Mouse (Mus musculus) kidney, postnatal 0 days (tissue): Measurements from ENCODE around the gene Il31ra. TPM values are rescaled to one million over a fixed set of nuclear protein-coding genes. Genes with fewer than 3 reads are reported as not detected.

Source experiments
- ATAC-seq: fragments of 200-750 bp; cut with Nextera tagmentation; replicated peaks from 2 replicates; pipeline ENCODE4 v1.8.0; 2017; ENCODE audit warnings: low read depth, moderate number of reproducible peaks, moderate TSS enrichment, moderate library complexity; ENCODE audit not compliant: low FRiP score
- DNase-seq: peaks from one replicate; pipeline ENCODE4 v3.0.0-alpha.2; 2016; ENCODE audit warnings: low spot score
- H3K27ac ChIP-seq: fragments of 300-500 bp; sonication (generic); 2 replicates; pipeline ENCODE4 v1.5.1; 2014; ENCODE audit warnings: mild to moderate bottlenecking
- H3K27me3 ChIP-seq: fragments of 300-500 bp; sonication (generic); 2 replicates; pipeline ENCODE4 v1.6.1; 2014; ENCODE audit warnings: low read length, mixed read lengths; ENCODE audit not compliant: insufficient read depth
- H3K36me3 ChIP-seq: fragments of 300-500 bp; sonication (generic); 2 replicates; pipeline ENCODE4 v1.6.1; 2014; ENCODE audit warnings: low read length, mixed read lengths; ENCODE audit not compliant: insufficient read depth
- H3K4me1 ChIP-seq: fragments of 300-500 bp; sonication (generic); replicated peaks from 2 replicates; pipeline ENCODE4 v1.6.1; 2014; ENCODE audit warnings: antibody characterized with exemption, low read length, mixed read lengths; ENCODE audit not compliant: insufficient read depth
- H3K4me2 ChIP-seq: fragments of 300-500 bp; sonication (generic); 2 replicates; pipeline ENCODE4 v1.6.1; 2014; ENCODE audit warnings: mild to moderate bottlenecking, low read length, moderate library complexity, mixed read lengths
- H3K4me3 ChIP-seq: fragments of 300-500 bp; sonication (generic); replicated peaks from 2 replicates; pipeline ENCODE4 v1.5.1; 2014; ENCODE audit warnings: low read depth, low read length
- H3K9ac ChIP-seq: fragments of 300-500 bp; sonication (generic); 2 replicates; pipeline ENCODE4 v1.6.1; 2014; ENCODE audit warnings: low read depth, low read length
- H3K9me3 ChIP-seq: fragments of 300-500 bp; sonication (generic); replicated peaks from 2 replicates; pipeline ENCODE4 v1.6.1; 2016; ENCODE audit warnings: low read length, inconsistent platforms, mixed read lengths
- CTCF ChIP-seq: IDR thresholded peaks from 2 replicates; pipeline ENCODE4 v1.5.1; 2016; ENCODE audit warnings: antibody characterized with exemption, low read depth, mild to moderate bottlenecking, moderate library complexity
- WGBS: fragments of 180-500 bp; shearing (Covaris S2); extraction: QIAGEN DNeasy Blood & Tissue Kit; methylation state at CpG from one replicate; pipeline ENCODE4 v1.1.7; 2014; 5-methylcytosine and 5-hydroxymethylcytosine counted together
- polyA plus RNA-seq: library from polyadenylated mRNA; unstranded; fragments of >200 nt; fragmentation: Nextera tagmentation; extraction: Ambion mirVana; gene quantifications from 2 replicates; pipeline ENCODE4 v1.2.1, GENCODE M21; 2015

The Il31ra gene
- polyA plus RNA-seq, 1 experiment from 2014 or later = 0.53 TPM

DNA sequence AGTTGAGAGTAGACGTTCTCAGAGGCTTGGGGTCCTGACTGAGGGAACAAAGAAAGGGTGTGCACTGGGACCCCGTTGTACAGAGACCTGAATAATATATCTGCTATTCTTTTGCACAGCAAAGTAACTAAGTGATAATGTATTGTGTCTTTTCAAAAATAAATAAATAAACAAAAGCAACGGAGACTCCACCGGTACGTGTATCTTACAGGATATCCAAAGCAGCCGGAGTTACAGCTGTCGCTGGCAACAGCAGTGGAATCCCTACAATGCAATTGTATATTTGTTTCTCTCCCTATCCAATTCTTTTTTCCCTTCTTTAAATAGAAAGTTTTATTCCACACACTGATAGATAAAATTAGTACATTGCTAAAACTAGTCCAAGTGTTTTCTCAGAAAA lies 115.1 kb downstream of the Il31ra start:
- H3K4me1 ChIP-seq = no peaks in the 10 kb centered on the region
- ATAC-seq (no peak), DNase-seq (no peak)
- no peak overlapping the region for H3K27ac ChIP-seq
- no peaks in the 10 kb centered on the region for H3K27me3 ChIP-seq
- no peaks in the 10 kb centered on the region for H3K9me3 ChIP-seq
- no peak for TF ChIP-seq CTCF
- 76% methylated on average over 7 of the region's 7 CpGs for WGBS
- no peak overlapping the region for H3K4me2 ChIP-seq
- H3K4me3 ChIP-seq = no peak overlapping the region
- no peak overlapping the region for H3K9ac ChIP-seq
- peaks cover 34% of the 10 kb centered on the region for H3K36me3 ChIP-seq

DNA sequence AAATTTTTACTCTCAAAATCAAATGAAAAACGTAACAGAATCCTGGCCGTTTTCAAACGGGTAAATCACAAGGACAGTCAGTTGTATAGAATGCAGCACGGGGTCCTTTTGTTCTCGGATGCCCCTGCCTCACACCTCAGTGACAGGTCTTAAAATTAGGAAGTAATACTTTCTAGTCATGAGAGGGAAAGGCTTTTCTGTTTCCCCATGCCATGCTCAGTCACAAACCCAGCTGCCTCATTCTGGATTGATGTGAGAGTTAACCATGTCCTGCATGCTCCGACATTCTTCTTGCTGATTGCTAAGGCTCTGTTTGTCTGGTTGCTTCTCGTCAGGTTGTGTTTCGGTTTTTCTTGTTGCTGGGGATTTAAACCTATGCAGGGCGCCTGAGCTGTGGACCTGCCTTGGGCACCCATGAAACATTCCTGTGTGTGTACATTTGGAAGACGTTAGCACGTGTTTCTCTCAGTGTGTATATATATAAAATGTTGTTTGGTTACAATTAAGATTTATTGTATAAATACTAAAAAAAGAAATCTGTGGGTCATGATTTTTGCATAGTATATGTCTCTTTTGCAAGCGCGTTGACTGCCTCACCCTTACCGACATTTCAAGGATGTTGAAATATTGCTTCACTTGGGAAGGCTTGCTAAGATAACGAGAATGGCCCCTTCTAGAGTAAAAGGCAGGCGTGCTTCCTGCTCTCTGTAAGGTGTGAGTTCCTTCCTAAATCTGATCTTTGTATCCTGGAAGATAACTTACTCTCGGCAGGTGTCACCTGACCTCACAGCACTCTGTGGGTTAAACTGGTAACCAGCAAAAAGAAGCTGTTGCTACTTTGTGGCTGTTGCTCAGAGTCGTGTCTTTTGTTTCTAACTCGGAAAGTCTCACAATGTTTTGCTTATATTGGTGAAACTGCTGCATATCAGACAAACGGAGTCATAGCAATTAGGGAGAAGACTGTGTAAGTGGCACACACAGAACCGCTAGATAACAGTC lies 120.1 kb downstream of the Il31ra start:
- H3K4me1 ChIP-seq = no peaks in the 10 kb centered on the region; the same call in 1 of the 2 replicates
- no peak overlapping the region for H3K27ac ChIP-seq
- H3K27me3 ChIP-seq = no peaks in the 10 kb centered on the region
- no peaks in the 10 kb centered on the region for H3K9me3 ChIP-seq
- H3K9ac ChIP-seq = no peak overlapping the region
- no peak overlapping the region for H3K4me3 ChIP-seq
- H3K36me3 ChIP-seq = peaks cover 10% of the 10 kb centered on the region
- no peak for DNase-seq
- no peak for ATAC-seq
- TF ChIP-seq CTCF = no peak
- WGBS = 61% methylated on average over 21 of the region's 21 CpGs
- no peak overlapping the region for H3K4me2 ChIP-seq

DNA sequence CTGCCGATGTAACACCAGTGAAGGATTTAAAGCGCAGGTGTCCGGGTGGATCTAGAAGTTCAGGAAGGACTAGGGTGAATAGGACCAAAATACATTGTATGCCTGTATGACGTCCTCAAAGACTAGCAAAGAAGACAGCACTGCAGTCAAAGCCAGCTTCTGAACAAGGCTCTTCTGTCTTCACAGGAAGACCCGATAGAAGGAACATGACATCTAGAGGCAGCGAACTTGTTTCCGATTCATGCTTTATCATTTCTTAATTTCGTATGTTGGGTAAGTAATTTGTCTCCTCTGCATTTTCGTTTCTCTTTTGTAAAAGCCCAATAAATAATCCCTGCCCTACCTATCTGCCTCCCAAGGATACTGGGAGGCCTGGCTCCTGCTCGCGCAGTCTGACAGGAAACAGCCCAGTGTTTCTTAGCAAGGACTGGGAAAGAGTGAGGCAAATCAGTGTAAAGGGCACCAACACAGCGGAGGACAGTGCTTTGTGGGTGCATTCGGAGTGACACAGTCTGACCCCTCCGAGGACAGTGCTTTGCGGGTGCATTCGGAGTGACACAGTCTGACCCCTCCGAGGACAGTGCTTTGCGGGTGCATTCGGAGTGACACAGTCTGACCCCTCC lies 121.6 kb downstream of the Il31ra start:
- Histone ChIP-seq H3K9ac (no peak overlapping the region), H3K4me3 (no peak overlapping the region), H3K9me3 (no peaks in the 10 kb centered on the region), H3K27me3 (no peaks in the 10 kb centered on the region), H3K27ac (no peak overlapping the region), H3K4me2 (no peak overlapping the region), H3K36me3 (peaks cover 10% of the 10 kb centered on the region), H3K4me1 (peaks cover 1% of the 10 kb centered on the region; the same call in 1 of the 2 replicates)
- TF ChIP-seq CTCF = no peak
- WGBS = 81% methylated on average over 17 of the region's 19 CpGs
- no peak for DNase-seq
- ATAC-seq = no peak

DNA sequence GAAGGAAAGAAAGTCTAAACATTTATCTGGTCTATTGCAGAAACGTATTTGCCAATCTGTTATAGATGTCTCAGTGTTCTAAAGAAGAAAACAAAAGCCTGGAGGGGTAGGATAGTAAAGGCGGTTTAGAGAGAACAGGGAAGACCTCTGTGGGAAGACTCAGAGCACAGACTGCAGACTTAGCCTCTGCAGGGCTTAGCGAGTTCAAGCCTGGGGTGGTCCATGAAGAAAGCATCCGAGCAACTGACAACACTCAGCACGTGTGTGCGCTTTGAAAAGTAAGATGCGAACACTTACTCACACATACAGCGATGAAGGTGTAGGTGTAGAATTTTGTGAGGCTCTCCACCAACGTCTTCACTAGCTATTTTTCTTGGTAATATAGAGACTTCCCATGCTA lies 123.0 kb downstream of the Il31ra start:
- no peaks in the 10 kb centered on the region for H3K9me3 ChIP-seq
- WGBS = 93% methylated on average over 9 of the region's 9 CpGs
- H3K9ac ChIP-seq = no peak overlapping the region
- H3K4me2 ChIP-seq = no peak overlapping the region
- ATAC-seq (no peak), DNase-seq (no peak)
- H3K36me3 ChIP-seq = peaks cover 10% of the 10 kb centered on the region
- no peak overlapping the region for H3K4me3 ChIP-seq
- peaks cover 4% of the 10 kb centered on the region; the same call in 1 of the 2 replicates for H3K4me1 ChIP-seq
- H3K27me3 ChIP-seq = no peaks in the 10 kb centered on the region
- TF ChIP-seq CTCF = no peak
- H3K27ac ChIP-seq = no peak overlapping the region

Other genes with a start within 250 kb of the Il31ra start
- 24.0 and 26.0 TPM in 2 replicates for gene Il6st, start 130.3 kb downstream of the Il31ra start, polyA plus RNA-seq
- gene Ddx4, start 58.1 kb upstream of the Il31ra start, polyA plus RNA-seq = 0.36 and 0.47 TPM in 2 replicates
- 11.3 and 11.8 TPM in 2 replicates for gene Slc38a9, start 66.4 kb upstream of the Il31ra start, polyA plus RNA-seq
- 135 TPM in 2 replicates for gene Plpp1, start 206.4 kb upstream of the Il31ra start, polyA plus RNA-seq